9 mouse cellular contexts compared by ENCODE assay signal in genomic region chr11:101479171-101479635, GRCm38 (mm10). TPM values are rescaled to one million over a fixed set of nuclear protein-coding genes. Genes with fewer than 3 reads are reported as not detected.
A peak's percentile ranks its signal among the peaks of the same experiment; 100 is the strongest.
DNase-seq lines count a peak whose midpoint lies in the region; ATAC-seq and TF ChIP-seq lines count a peak whose summit lies in the region.
"Had no signal": no experiment of that assay in that cellular context is flagged by ENCODE, and none has a peak within 500 bp of the region (broad histone marks: within the 10 kb centered on the region; RNA-seq: fewer than 3 reads in every experiment).

No protein-coding gene starts in this region.

- H3K4me3 ChIP-seq in gastrocnemius, adult 2 months: peak overlapping the region; percentile 20; the same call in 1 of the 2 replicates
- H3K4me3 ChIP-seq in CH12.LX (replicated peaks in 1 of 3; ENCODE audit: low read depth in 2 of 3, low read length in 2 of 3, poor library complexity in 1 of 3): no peak overlapping the region
- no peak overlapping the region for H3K4me3 ChIP-seq in forebrain, embryonic 14.5 days (ENCODE audit: low read depth, low read length)
- H3K4me3 ChIP-seq in liver, embryonic 13.5 days (replicated peaks): no peak overlapping the region

- DNase-seq in gastrocnemius, adult 2 months: no peak
- DNase-seq in gastrocnemius, postnatal 10 days: no peak
- no peak for DNase-seq in CH12.LX (ENCODE audit: extremely low read depth)
- peak; percentile 65 for DNase-seq in forebrain, embryonic 14.5 days (ENCODE audit: low spot score)
- no peak for DNase-seq in liver, embryonic 13.5 days
- no peak for DNase-seq in T-cell, adult 2 months (ENCODE audit: low spot score)
- DNase-seq in left cerebral cortex, adult 18-20 months (ENCODE audit: low spot score in 2 of 2): no peak
- DNase-seq: lung, postnatal 10 days had no signal

- no peak for TF ChIP-seq CTCF in gastrocnemius, adult 2 months (IDR thresholded peaks at IDR 0.05)
- no peak for TF ChIP-seq CTCF in CH12.LX (conservative IDR thresholded peaks at IDR 0.05 in 1 of 2, IDR thresholded peaks at IDR 0.05 in 1 of 2; ENCODE audit: low read depth in 2 of 2, low read length in 2 of 2)

- H3K36me3 ChIP-seq in CH12.LX (replicated peaks in 1 of 2; ENCODE audit: control insufficient read depth in 1 of 2, insufficient read depth in 1 of 2, low read length in 1 of 2): no peaks in the 10 kb centered on the region
- no peaks in the 10 kb centered on the region for H3K36me3 ChIP-seq in forebrain, embryonic 14.5 days (ENCODE audit: control insufficient read depth, insufficient read depth, low read length)
- no peaks in the 10 kb centered on the region for H3K36me3 ChIP-seq in liver, embryonic 13.5 days

- intact Hi-C loops in gastrocnemius, adult 2 months (cut with DNase I): no loop called here

- H3K27me3 ChIP-seq in CH12.LX (replicated peaks): no peaks in the 10 kb centered on the region
- H3K27me3 ChIP-seq in forebrain, embryonic 14.5 days (replicated peaks; ENCODE audit: control insufficient read depth, insufficient read depth, low read length): no peaks in the 10 kb centered on the region
- peaks cover 9% of the 10 kb centered on the region for H3K27me3 ChIP-seq in liver, embryonic 13.5 days

- no peak for TF ChIP-seq RAD21 in CH12.LX (IDR thresholded peaks at IDR 0.05; ENCODE audit: low read depth, low read length)

- H3K27ac ChIP-seq in gastrocnemius, adult 2 months: no peak overlapping the region
- H3K27ac ChIP-seq in CH12.LX (ENCODE audit: insufficient read depth, low read depth): no peak overlapping the region
- H3K27ac ChIP-seq in forebrain, embryonic 14.5 days (ENCODE audit: low read depth, low read length): peak overlapping the region; percentile 91
- no peak overlapping the region for H3K27ac ChIP-seq in liver, embryonic 13.5 days

- peak; percentile 53; the same call in 1 of the 2 replicates for TF ChIP-seq POLR2A in CH12.LX (IDR thresholded peaks at IDR 0.05; ENCODE audit: low read depth, low read length)

- no peak for TF ChIP-seq EP300 in CH12.LX (IDR thresholded peaks at IDR 0.05; ENCODE audit: low read length)

- WGBS in forebrain, embryonic 14.5 days: 3% methylated on average over 18 of the region's 18 CpGs
- 29% methylated on average over 18 of the region's 18 CpGs for WGBS in liver, embryonic 13.5 days (ENCODE audit: insufficient replicate concordance)

- dilution Hi-C loops in CH12.LX (cut with MboI; ENCODE audit: extremely low pct_ligation_motif_present, extremely low pct_unique_long_range_greater_than_20kb, low sequenced_read_pairs): no loop called here

- peak overlapping the region; percentile 17 for H3K4me2 ChIP-seq in CH12.LX (ENCODE audit: insufficient read depth, low read depth, poor library complexity, severe bottlenecking)
- peak overlapping the region; percentile 39 for H3K4me2 ChIP-seq in forebrain, embryonic 14.5 days (ENCODE audit: low read length)
- H3K4me2 ChIP-seq in liver, embryonic 13.5 days: peak overlapping the region; percentile 38

- no peaks in the 10 kb centered on the region for H3K9me3 ChIP-seq in CH12.LX (replicated peaks; ENCODE audit: low read length)
- no peaks in the 10 kb centered on the region for H3K9me3 ChIP-seq in forebrain, embryonic 14.5 days (replicated peaks; ENCODE audit: control insufficient read depth, low read length)
- no peaks in the 10 kb centered on the region for H3K9me3 ChIP-seq in liver, embryonic 13.5 days (replicated peaks)

- H3K4me1 ChIP-seq in CH12.LX (ENCODE audit: control insufficient read depth in 1 of 2, insufficient read depth in 2 of 2): peaks cover 3 to 7% of the 10 kb centered on the region in 2 experiments
- peaks cover 24% of the 10 kb centered on the region for H3K4me1 ChIP-seq in forebrain, embryonic 14.5 days (ENCODE audit: control insufficient read depth, insufficient read depth, low read length)
- H3K4me1 ChIP-seq in liver, embryonic 13.5 days (replicated peaks): peaks cover 38% of the 10 kb centered on the region

- H3K79me2 ChIP-seq in CH12.LX (replicated peaks; ENCODE audit: control insufficient read depth, extremely low read depth, insufficient read depth, poor library complexity, severe bottlenecking): no peaks in the 10 kb centered on the region

- H3K9ac ChIP-seq in CH12.LX (ENCODE audit: insufficient read depth, low read depth): no peak overlapping the region; the same call in 1 of the 2 replicates
- H3K9ac ChIP-seq in forebrain, embryonic 14.5 days (ENCODE audit: low read length): peak overlapping the region; percentile 36
- H3K9ac ChIP-seq in liver, embryonic 13.5 days: peak overlapping the region; percentile 22; the same call in 1 of the 2 replicates

- ATAC-seq in forebrain, embryonic 14.5 days: no peak
- ATAC-seq in liver, embryonic 13.5 days (ENCODE audit: low read depth): no peak
- no peak for ATAC-seq in frontal cortex, adult (ENCODE audit: low TSS enrichment)

- in situ Hi-C loops in CH12.LX (cut with MboI; ENCODE audit: low pct_ligation_motif_present, low pct_unique_long_range_greater_than_20kb, low sequenced_read_pairs): no loop called here

TF ChIP-seq in CH12.LX, 34 proteins besides CTCF, POLR2A, EP300 and RAD21:
- no peak for TF ChIP-seq NELFE (IDR thresholded peaks at IDR 0.05; ENCODE audit: low read depth, low read length)
- 0 out of 2 replicates have a peak, but pooled peaks have one; percentile 15 for TF ChIP-seq NRF1 (IDR thresholded peaks at IDR 0.05; ENCODE audit: low read depth, low read length)

RNA-seq across cellular contexts. Expression of gene Vat1, which starts 13.2 kb away (rescaled TPM):
- 10 to 100 TPM; 10.0 to 14.5 TPM for total RNA-seq in gastrocnemius, adult 2 months (2021)
- 10 to 100 TPM; 39.4 to 50.2 TPM for total RNA-seq in gastrocnemius, postnatal 10 days (2021)
- total RNA-seq in CH12.LX (2012; rRNA removed): 20.2 and 29.9 TPM in 2 replicates
- 14.5 and 14.9 TPM in 2 replicates for total RNA-seq in CH12.LX (2014; rRNA removed)
- polyA plus RNA-seq in CH12.LX (2012; ENCODE audit: insufficient read length, low read depth): 46.0 and 49.4 TPM in 2 replicates
- polyA plus RNA-seq in forebrain, embryonic 14.5 days (2014; fragmentation: Nextera tagmentation; extraction: Ambion mirVana): 77.5 and 85.7 TPM in 2 replicates
- polyA plus RNA-seq in liver, embryonic 13.5 days (2015; fragmentation: Nextera tagmentation; extraction: Ambion mirVana): 8.8 and 8.9 TPM in 2 replicates
- 10 to 100 TPM; 37.9 to 44.5 TPM for total RNA-seq in left cerebral cortex, adult 18-20 months (2021)

RNA-seq across cellular contexts. Expression of gene Rnd2, which starts 14.4 kb away (rescaled TPM):
- total RNA-seq in gastrocnemius, adult 2 months (2021): 1 to 10 TPM; 3.3 to 3.5 TPM
- total RNA-seq in gastrocnemius, postnatal 10 days (2021): 1 to 10 TPM; 5.0 to 5.8 TPM
- total RNA-seq in CH12.LX (2012; rRNA removed): 2.8 and 3.4 TPM in 2 replicates
- 1.1 and 1.4 TPM in 2 replicates for total RNA-seq in CH12.LX (2014; rRNA removed)
- 4.5 and 4.6 TPM in 2 replicates for polyA plus RNA-seq in CH12.LX (2012; ENCODE audit: insufficient read length, low read depth)
- 98.7 and 131 TPM in 2 replicates for polyA plus RNA-seq in forebrain, embryonic 14.5 days (2014; fragmentation: Nextera tagmentation; extraction: Ambion mirVana)
- polyA plus RNA-seq in liver, embryonic 13.5 days (2015; fragmentation: Nextera tagmentation; extraction: Ambion mirVana): 3.1 and 3.4 TPM in 2 replicates
- total RNA-seq in left cerebral cortex, adult 18-20 months (2021): 100 to 1,000 TPM; 158 to 161 TPM

RNA-seq across cellular contexts. Expression of gene Ifi35, which starts 31.0 kb away (rescaled TPM):
- total RNA-seq in gastrocnemius, adult 2 months (2021): 10 to 100 TPM in 1 of 2 experiments, 1 to 10 TPM in 1; 8.6 to 14.3 TPM
- total RNA-seq in gastrocnemius, postnatal 10 days (2021): 1 to 10 TPM; 6.6 to 7.2 TPM
- total RNA-seq in CH12.LX (2012; rRNA removed) (49.3 and 59.3 TPM in 2 replicates), CH12.LX (2014; rRNA removed) (74.9 and 79.1 TPM in 2 replicates)
- polyA plus RNA-seq in CH12.LX (2012; ENCODE audit: insufficient read length, low read depth): 63.7 and 67.6 TPM in 2 replicates
- 2.7 and 3.4 TPM in 2 replicates for polyA plus RNA-seq in forebrain, embryonic 14.5 days (2014; fragmentation: Nextera tagmentation; extraction: Ambion mirVana)
- polyA plus RNA-seq in liver, embryonic 13.5 days (2015; fragmentation: Nextera tagmentation; extraction: Ambion mirVana): 31.4 and 33.0 TPM in 2 replicates
- 1 to 10 TPM; 2.6 to 3.2 TPM for total RNA-seq in left cerebral cortex, adult 18-20 months (2021)

RNA-seq across cellular contexts. Expression of gene Rpl27, which starts 37.1 kb away (rescaled TPM):
- 10 to 100 TPM; 31.9 to 49.4 TPM for total RNA-seq in gastrocnemius, adult 2 months (2021)
- total RNA-seq in gastrocnemius, postnatal 10 days (2021): 10 to 100 TPM; 55.9 to 84.8 TPM
- total RNA-seq in CH12.LX (2012; rRNA removed) (3,039 and 3,055 TPM in 2 replicates), CH12.LX (2014; rRNA removed) (5,415 and 5,728 TPM in 2 replicates)
- 881 and 909 TPM in 2 replicates for polyA plus RNA-seq in CH12.LX (2012; ENCODE audit: insufficient read length, low read depth)
- polyA plus RNA-seq in forebrain, embryonic 14.5 days (2014; fragmentation: Nextera tagmentation; extraction: Ambion mirVana): 281 and 371 TPM in 2 replicates
- polyA plus RNA-seq in liver, embryonic 13.5 days (2015; fragmentation: Nextera tagmentation; extraction: Ambion mirVana): 344 and 360 TPM in 2 replicates
- total RNA-seq in left cerebral cortex, adult 18-20 months (2021): 10 to 100 TPM; 51.0 to 52.1 TPM

RNA-seq across cellular contexts. Expression of gene Ptges3l, which starts 54.1 kb away (rescaled TPM):
- total RNA-seq in gastrocnemius, adult 2 months (2021): 10 to 100 TPM; 82.0 to 90.7 TPM
- 100 to 1,000 TPM in 1 of 2 experiments, 10 to 100 TPM in 1; 90.6 to 101 TPM for total RNA-seq in gastrocnemius, postnatal 10 days (2021)
- 2.3 and 2.4 TPM in 2 replicates for total RNA-seq in CH12.LX (2012; rRNA removed)
- total RNA-seq in CH12.LX (2014; rRNA removed): 1.9 and 2.3 TPM in 2 replicates
- polyA plus RNA-seq in CH12.LX (2012; ENCODE audit: insufficient read length, low read depth): 2.2 and 3.0 TPM in 2 replicates
- 1.2 TPM in 2 replicates for polyA plus RNA-seq in forebrain, embryonic 14.5 days (2014; fragmentation: Nextera tagmentation; extraction: Ambion mirVana)
- 0.66 and 1.2 TPM in 2 replicates for polyA plus RNA-seq in liver, embryonic 13.5 days (2015; fragmentation: Nextera tagmentation; extraction: Ambion mirVana)
- total RNA-seq in left cerebral cortex, adult 18-20 months (2021): 1 to 10 TPM; 4.1 to 4.5 TPM

Comparison
In these comparisons a context has a peak if more than half of its experiments do, and no peak if none do; other contexts are left out.
1. RNA of gene Rnd2, which starts 14.4 kb away (total RNA-seq): 158 to 161 TPM in left cerebral cortex, adult 18-20 months; 5.0 to 5.8 TPM in gastrocnemius, postnatal 10 days, 3.3 to 3.5 TPM in gastrocnemius, adult 2 months and 1.1 to 3.4 TPM in CH12.LX; every median in the first group is over 10 times any median in the second.
2. Peak in every context shown above with its lines, with median percentiles within 50 percentile points of each other: H3K4me2 ChIP-seq.